In genomic region chr10:90771471-90772226, GRCm38 (mm10) we compare ENCODE assay signal across 8 mouse cellular contexts.
DNase-seq lines count a peak whose midpoint lies in the region; ATAC-seq and TF ChIP-seq lines count a peak whose summit lies in the region.
"Had no signal": no experiment of that assay in that cellular context is flagged by ENCODE, and none has a peak within 500 bp of the region (broad histone marks: within the 10 kb centered on the region; RNA-seq: fewer than 3 reads in every experiment).

No protein-coding gene starts in this region.

- no peaks in the 10 kb centered on the region for H3K4me1 ChIP-seq in stomach, embryonic 14.5 days (ENCODE audit: control insufficient read depth, insufficient read depth, low read length)
- H3K4me1 ChIP-seq in stomach, postnatal 0 days (replicated peaks; ENCODE audit: control insufficient read depth, insufficient read depth), result no peaks in the 10 kb centered on the region
- no peaks in the 10 kb centered on the region for H3K4me1 ChIP-seq in limb, embryonic 13.5 days

- no peaks in the 10 kb centered on the region for H3K36me3 ChIP-seq in stomach, embryonic 14.5 days (ENCODE audit: control insufficient read depth, insufficient read depth, low read length)
- H3K36me3 ChIP-seq in stomach, postnatal 0 days (ENCODE audit: control insufficient read depth, insufficient read depth, low read length), result no peaks in the 10 kb centered on the region
- H3K36me3 ChIP-seq in limb, embryonic 13.5 days, result no peaks in the 10 kb centered on the region

- TF ChIP-seq EP300 in stomach, postnatal 0 days (optimal IDR thresholded peaks at IDR 0.05), result no peak

- no peak for TF ChIP-seq CTCF in stomach, postnatal 0 days (IDR thresholded peaks at IDR 0.05; ENCODE audit: low read depth)

- no peak overlapping the region for H3K4me3 ChIP-seq in stomach, embryonic 14.5 days (ENCODE audit: low read depth, low read length)
- H3K4me3 ChIP-seq in stomach, postnatal 0 days (ENCODE audit: low read depth, low read length), result no peak overlapping the region
- H3K4me3 ChIP-seq in limb, embryonic 13.5 days, result no peak overlapping the region

- 11% methylated on average over 15 of the region's 15 CpGs for WGBS in stomach, embryonic 14.5 days
- WGBS in stomach, postnatal 0 days, result 9% methylated on average over 15 of the region's 15 CpGs
- 10% methylated on average over 15 of the region's 15 CpGs for WGBS in limb, embryonic 13.5 days

- peak; percentile 42; the same call in 1 of the 2 replicates for ATAC-seq in stomach, embryonic 14.5 days (ENCODE audit: insufficient number of reproducible peaks, insufficient read depth, low FRiP score, low read depth)
- no peak for ATAC-seq in stomach, postnatal 0 days (ENCODE audit: low FRiP score, low TSS enrichment)
- ATAC-seq in limb, embryonic 13.5 days (ENCODE audit: low FRiP score, low read depth), result peak; percentile 51; the same call in 1 of the 2 replicates
- ATAC-seq: liver, postnatal 0 days had no signal

- no peak overlapping the region for H3K4me2 ChIP-seq in stomach, embryonic 14.5 days (replicated peaks; ENCODE audit: low read depth, low read length)
- no peak overlapping the region for H3K4me2 ChIP-seq in stomach, postnatal 0 days (replicated peaks; ENCODE audit: low read depth)
- H3K4me2 ChIP-seq in limb, embryonic 13.5 days (replicated peaks), result no peak overlapping the region

- no peaks in the 10 kb centered on the region for H3K27me3 ChIP-seq in stomach, embryonic 14.5 days (ENCODE audit: control insufficient read depth, insufficient read depth, low read length)
- no peaks in the 10 kb centered on the region for H3K27me3 ChIP-seq in stomach, postnatal 0 days (ENCODE audit: control insufficient read depth, insufficient read depth, low read length)
- H3K27me3 ChIP-seq in limb, embryonic 13.5 days, result peaks cover 21% of the 10 kb centered on the region

- DNase-seq in stomach, postnatal 0 days (ENCODE audit: low spot score), result no peak
- DNase-seq in fibroblast of lung, adult 2 months (ENCODE audit: low read depth), result peak; percentile 13
- no peak for DNase-seq in gastrocnemius, postnatal 25 days
- DNase-seq in urinary bladder, postnatal 36 days (ENCODE audit: low spot score in 2 of 2), result no peak
- no peak for DNase-seq in thymus, postnatal 10 days (ENCODE audit: low spot score in 2 of 2)
- DNase-seq: liver, postnatal 0 days had no signal

- no peak overlapping the region for H3K27ac ChIP-seq in stomach, embryonic 14.5 days (ENCODE audit: low read length)
- H3K27ac ChIP-seq in stomach, postnatal 0 days (replicated peaks), result no peak overlapping the region
- no peak overlapping the region for H3K27ac ChIP-seq in limb, embryonic 13.5 days

- H3K9me3 ChIP-seq in stomach, embryonic 14.5 days (ENCODE audit: control insufficient read depth, low read depth, low read length), result no peaks in the 10 kb centered on the region
- no peaks in the 10 kb centered on the region for H3K9me3 ChIP-seq in stomach, postnatal 0 days (ENCODE audit: control insufficient read depth, low read length)
- H3K9me3 ChIP-seq in limb, embryonic 13.5 days, result no peaks in the 10 kb centered on the region

- H3K9ac ChIP-seq in stomach, embryonic 14.5 days (replicated peaks; ENCODE audit: low read depth, low read length), result no peak overlapping the region
- no peak overlapping the region for H3K9ac ChIP-seq in stomach, postnatal 0 days (ENCODE audit: low read length)
- H3K9ac ChIP-seq in limb, embryonic 13.5 days, result no peak overlapping the region
- H3K9ac ChIP-seq: liver, postnatal 0 days had no signal
